Mouse (Mus musculus) inflammation-experienced regulatory T-cells, adult 6 months (primary cell): Measurements from ENCODE around the gene Gm3182. TPM values are rescaled to one million over a fixed set of nuclear protein-coding genes. Genes with fewer than 3 reads are reported as not detected.
"Not testable (repeated sequence)": the region's sequence is repeated elsewhere in the genome, so short reads cannot be mapped to it uniquely, and the experiment has no call there.

Experiments
- ATAC-seq: one replicate; pipeline ENCODE4 v1.8.0; 2017
- polyA plus RNA-seq, 3 experiments: library from polyadenylated mRNA; unstranded; fragments of 100-300 nt; shearing (Covaris generic); gene quantifications; one replicate each; pipeline ENCODE4 v1.2.1; 2017

The Gm3182 gene
- polyA plus RNA-seq = not detected

DNA sequence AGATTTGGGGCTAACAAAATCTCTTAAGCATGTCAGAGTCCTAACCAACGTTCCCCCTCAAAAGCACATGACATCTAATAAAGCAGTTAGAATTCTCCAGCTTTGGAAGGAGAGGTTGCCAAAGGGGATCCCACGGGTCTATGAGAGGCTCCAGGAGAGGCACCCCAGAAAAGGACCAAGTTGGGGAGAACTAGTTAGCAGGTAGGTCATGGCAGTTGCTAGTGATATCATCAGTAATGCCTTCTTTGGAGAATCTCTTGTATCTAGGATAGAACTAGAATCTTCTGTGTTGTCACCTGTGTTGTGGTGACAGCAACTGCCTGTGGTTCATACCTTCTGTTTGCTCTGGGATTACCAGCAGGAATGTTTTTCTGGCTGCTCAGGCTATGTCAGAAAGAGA lies at the start of gene Gm3182:
TSS of gene Gm3182 (plus strand) at position 301 of the 400 bp plus-strand sequence.
- ATAC-seq = not testable (repeated sequence)

DNA sequence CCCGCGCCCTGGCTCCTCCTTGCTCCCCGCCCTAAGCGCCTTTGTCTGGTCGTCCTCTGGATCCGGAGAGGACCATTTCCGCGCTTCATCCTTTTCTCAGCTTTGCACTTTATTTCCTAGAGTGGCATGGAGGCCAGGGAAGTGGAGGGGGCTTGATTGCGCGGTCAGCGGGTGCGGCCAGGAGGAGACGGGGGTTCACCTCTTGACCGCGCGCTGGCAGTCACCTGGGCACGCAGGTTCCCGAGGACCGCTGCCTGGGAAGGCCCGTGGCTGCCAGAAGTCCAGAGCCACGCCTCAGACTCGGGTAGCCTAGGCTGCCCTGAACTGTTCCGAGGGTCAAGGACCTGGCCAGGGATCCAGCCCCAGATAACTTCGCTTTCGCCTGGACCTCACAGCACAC lies 17.9 kb downstream of the Gm3182 start:
- not testable (repeated sequence) for ATAC-seq

Other genes starting within 250 kb of the Gm3182 start
- not detected for gene Gm3138, start 232.1 kb upstream of the Gm3182 start, polyA plus RNA-seq
- gene Gm3149, start 164.5 kb upstream of the Gm3182 start, polyA plus RNA-seq = not detected
- gene 2610042L04Rik, start 147.0 kb upstream of the Gm3182 start, polyA plus RNA-seq = 10 to 100 TPM in 1 of 3 experiments, 1 to 10 TPM in 2; 5.7 to 25.6 (median 6.0) TPM
- not detected for gene Gm3159, start 84.2 kb upstream of the Gm3182 start, polyA plus RNA-seq
- gene Gm3164, start 66.3 kb upstream of the Gm3182 start, polyA plus RNA-seq = 1 to 10 TPM; 1.3 to 8.6 (median 4.0) TPM
- 1 to 10 TPM in 2 of 3 experiments, not detected in 1; 2.1 to 5.2 TPM for gene Gm3173, start 50.8 kb upstream of the Gm3182 start, polyA plus RNA-seq
- gene Gm3047, start 73.7 kb downstream of the Gm3182 start, polyA plus RNA-seq = not detected
- not detected for gene Gm8159, start 150.6 kb downstream of the Gm3182 start, polyA plus RNA-seq
- gene Gm3239, start 182.4 kb downstream of the Gm3182 start, polyA plus RNA-seq = under 1 TPM in 1 of 3 experiments, not detected in 2; 0.94 TPM
- gene Gm7876, start 227.5 kb downstream of the Gm3182 start, polyA plus RNA-seq = not detected
- 10 to 100 TPM in 2 of 3 experiments, 1 to 10 TPM in 1; 3.9 to 20.4 (median 11.7) TPM for gene Gm3252, start 245.0 kb downstream of the Gm3182 start, polyA plus RNA-seq